Mouse (Mus musculus): Measurements from ENCODE around the gene Sohlh1. TPM values are rescaled to one million over a fixed set of nuclear protein-coding genes. Genes with fewer than 3 reads are reported as not detected.

Sohlh1 gene
- polyA plus RNA-seq, 1 experiment from 2014 or later: not detected

DNA sequence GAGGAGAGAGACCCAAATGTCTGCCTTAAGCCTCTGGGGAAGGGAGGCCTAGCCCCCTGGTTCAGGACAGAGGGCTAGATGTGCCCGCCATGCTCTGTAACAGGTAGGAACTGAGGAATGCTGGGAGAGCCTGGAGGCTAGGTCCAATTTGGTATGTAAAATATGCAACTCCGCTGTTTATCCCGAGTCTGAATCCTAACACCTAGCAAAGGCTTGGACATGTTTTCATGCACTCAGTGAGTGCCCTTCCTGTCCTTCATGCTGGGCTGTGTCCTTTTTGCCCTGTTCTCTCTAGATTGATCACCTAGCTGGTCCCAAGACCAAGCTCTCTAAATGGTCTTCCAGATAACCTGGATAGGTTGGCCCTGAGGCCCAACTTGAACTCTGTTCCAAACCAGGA lies 12.8 kb upstream of the Sohlh1 start:
- no peak overlapping the region for H3K4me2 ChIP-seq (ENCODE audit: low read depth, low read length)
- no peak overlapping the region for H3K27ac ChIP-seq (replicated peaks; ENCODE audit: low read depth, low read length)
- H3K36me3 ChIP-seq (replicated peaks; ENCODE audit: control insufficient read depth, insufficient read depth, low read depth, low read length): no peaks in the 10 kb centered on the region
- H3K9me3 ChIP-seq (replicated peaks; ENCODE audit: control insufficient read depth, low read length): no peaks in the 10 kb centered on the region
- DNase-seq (ENCODE audit: low spot score) (no peak), ATAC-seq (replicated peaks; ENCODE audit: insufficient number of reproducible peaks, low FRiP score, low TSS enrichment, low read depth) (no peak)
- H3K9ac ChIP-seq (replicated peaks; ENCODE audit: low read length): no peak overlapping the region
- no peak overlapping the region for H3K4me3 ChIP-seq (ENCODE audit: low read depth, low read length)
- H3K4me1 ChIP-seq (ENCODE audit: control insufficient read depth, insufficient read depth, low read length): no peaks in the 10 kb centered on the region
- H3K27me3 ChIP-seq (ENCODE audit: control insufficient read depth, insufficient read depth, low read length): peaks cover 15% of the 10 kb centered on the region
- 76% methylated on average over 3 of the region's 3 CpGs for WGBS

- Histone ChIP-seq H3K36me3 (replicated peaks; ENCODE audit: control insufficient read depth, insufficient read depth, low read depth, low read length) (no peaks in the 10 kb centered on the region), H3K9ac (replicated peaks; ENCODE audit: low read length) (no peak overlapping the region), H3K4me3 (ENCODE audit: low read depth, low read length) (no peak overlapping the region), H3K27me3 (ENCODE audit: control insufficient read depth, insufficient read depth, low read length) (no peaks in the 10 kb centered on the region), H3K4me2 (ENCODE audit: low read depth, low read length) (no peak overlapping the region), H3K9me3 (replicated peaks; ENCODE audit: control insufficient read depth, low read length) (no peaks in the 10 kb centered on the region), H3K4me1 (ENCODE audit: control insufficient read depth, insufficient read depth, low read length) (no peaks in the 10 kb centered on the region), H3K27ac (replicated peaks; ENCODE audit: low read depth, low read length) (no peak overlapping the region)
- DNase-seq (ENCODE audit: low spot score) (no peak), ATAC-seq (replicated peaks; ENCODE audit: insufficient number of reproducible peaks, low FRiP score, low TSS enrichment, low read depth) (no peak)
- 74% methylated on average over 5 of the region's 5 CpGs for WGBS
These were observed 7.0 kb upstream of the Sohlh1 start for GRCm38 (mm10) chr2:25853998-25854397.

GRCm38 (mm10) chr2:25852626-25853025 lies 5.6 kb upstream of the Sohlh1 start:
- Histone ChIP-seq H3K27me3 (ENCODE audit: control insufficient read depth, insufficient read depth, low read length) (no peaks in the 10 kb centered on the region), H3K36me3 (replicated peaks; ENCODE audit: control insufficient read depth, insufficient read depth, low read depth, low read length) (no peaks in the 10 kb centered on the region), H3K9ac (replicated peaks; ENCODE audit: low read length) (no peak overlapping the region), H3K27ac (replicated peaks; ENCODE audit: low read depth, low read length) (no peak overlapping the region), H3K4me2 (ENCODE audit: low read depth, low read length) (no peak overlapping the region), H3K9me3 (replicated peaks; ENCODE audit: control insufficient read depth, low read length) (no peaks in the 10 kb centered on the region), H3K4me1 (ENCODE audit: control insufficient read depth, insufficient read depth, low read length) (no peaks in the 10 kb centered on the region), H3K4me3 (ENCODE audit: low read depth, low read length) (no peak overlapping the region)
- WGBS: 60% methylated on average over 3 of the region's 3 CpGs
- no peak for ATAC-seq (replicated peaks; ENCODE audit: insufficient number of reproducible peaks, low FRiP score, low TSS enrichment, low read depth)
- no peak for DNase-seq (ENCODE audit: low spot score)

DNA sequence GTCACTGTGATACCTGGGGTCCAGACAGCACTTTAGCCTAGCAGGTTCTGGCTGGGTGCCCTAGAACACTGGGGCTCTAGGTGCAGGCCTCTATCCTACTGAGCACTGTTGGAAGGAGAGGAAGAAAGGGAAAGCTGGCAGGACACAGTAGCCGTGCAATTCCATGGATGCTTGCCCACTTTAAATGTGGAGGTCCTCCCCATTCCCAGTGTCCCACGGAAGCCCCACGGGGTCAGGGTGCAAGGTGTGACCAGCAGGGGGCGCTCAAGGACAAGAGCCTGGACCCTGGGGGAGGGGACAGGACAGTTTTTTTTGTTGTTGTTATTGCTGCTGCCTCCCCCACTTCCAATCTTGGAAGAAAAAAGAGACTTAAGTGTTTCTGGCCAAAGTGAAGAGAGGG lies 3.3 kb upstream of the Sohlh1 start:
- DNase-seq (ENCODE audit: low spot score) (peak; percentile 44), ATAC-seq (replicated peaks; ENCODE audit: insufficient number of reproducible peaks, low FRiP score, low TSS enrichment, low read depth) (no peak)
- no peak overlapping the region for H3K9ac ChIP-seq (replicated peaks; ENCODE audit: low read length)
- no peak overlapping the region for H3K4me2 ChIP-seq (ENCODE audit: low read depth, low read length)
- H3K9me3 ChIP-seq (replicated peaks; ENCODE audit: control insufficient read depth, low read length): no peaks in the 10 kb centered on the region
- 19% methylated on average over 4 of the region's 4 CpGs for WGBS
- no peaks in the 10 kb centered on the region for H3K4me1 ChIP-seq (ENCODE audit: control insufficient read depth, insufficient read depth, low read length)
- H3K27me3 ChIP-seq (ENCODE audit: control insufficient read depth, insufficient read depth, low read length): no peaks in the 10 kb centered on the region
- no peaks in the 10 kb centered on the region for H3K36me3 ChIP-seq (replicated peaks; ENCODE audit: control insufficient read depth, insufficient read depth, low read depth, low read length)
- no peak overlapping the region for H3K4me3 ChIP-seq (ENCODE audit: low read depth, low read length)
- no peak overlapping the region for H3K27ac ChIP-seq (replicated peaks; ENCODE audit: low read depth, low read length)

- no peaks in the 10 kb centered on the region for H3K9me3 ChIP-seq (replicated peaks; ENCODE audit: control insufficient read depth, low read length)
- no peaks in the 10 kb centered on the region for H3K4me1 ChIP-seq (ENCODE audit: control insufficient read depth, insufficient read depth, low read length)
- H3K4me3 ChIP-seq (ENCODE audit: low read depth, low read length): no peak overlapping the region
- ATAC-seq (replicated peaks; ENCODE audit: insufficient number of reproducible peaks, low FRiP score, low TSS enrichment, low read depth): no peak
- no peak for DNase-seq (ENCODE audit: low spot score)
- H3K36me3 ChIP-seq (replicated peaks; ENCODE audit: control insufficient read depth, insufficient read depth, low read depth, low read length): no peaks in the 10 kb centered on the region
- WGBS: 81% methylated on average over 8 of the region's 8 CpGs
- no peaks in the 10 kb centered on the region for H3K27me3 ChIP-seq (ENCODE audit: control insufficient read depth, insufficient read depth, low read length)
- no peak overlapping the region for H3K9ac ChIP-seq (replicated peaks; ENCODE audit: low read length)
- no peak overlapping the region for H3K4me2 ChIP-seq (ENCODE audit: low read depth, low read length)
- H3K27ac ChIP-seq (replicated peaks; ENCODE audit: low read depth, low read length): no peak overlapping the region
These were observed 532 bp downstream of the Sohlh1 start for GRCm38 (mm10) chr2:25846516-25846915.

- Histone ChIP-seq H3K27ac (replicated peaks; ENCODE audit: low read depth, low read length) (no peak overlapping the region), H3K4me1 (ENCODE audit: control insufficient read depth, insufficient read depth, low read length) (no peaks in the 10 kb centered on the region), H3K36me3 (replicated peaks; ENCODE audit: control insufficient read depth, insufficient read depth, low read depth, low read length) (no peaks in the 10 kb centered on the region), H3K27me3 (ENCODE audit: control insufficient read depth, insufficient read depth, low read length) (no peaks in the 10 kb centered on the region), H3K4me2 (ENCODE audit: low read depth, low read length) (no peak overlapping the region), H3K9me3 (replicated peaks; ENCODE audit: control insufficient read depth, low read length) (no peaks in the 10 kb centered on the region), H3K4me3 (ENCODE audit: low read depth, low read length) (no peak overlapping the region), H3K9ac (replicated peaks; ENCODE audit: low read length) (no peak overlapping the region)
- no peak for ATAC-seq (replicated peaks; ENCODE audit: insufficient number of reproducible peaks, low FRiP score, low TSS enrichment, low read depth)
- no peak for DNase-seq (ENCODE audit: low spot score)
- WGBS: 82% methylated on average over 3 of the region's 3 CpGs
These were observed 3.0 kb downstream of the Sohlh1 start for GRCm38 (mm10) chr2:25844097-25844496.

GRCm38 (mm10) chr2:25842758-25843157 lies 4.3 kb downstream of the Sohlh1 start:
- H3K36me3 ChIP-seq (replicated peaks; ENCODE audit: control insufficient read depth, insufficient read depth, low read depth, low read length): no peaks in the 10 kb centered on the region
- ATAC-seq (replicated peaks; ENCODE audit: insufficient number of reproducible peaks, low FRiP score, low TSS enrichment, low read depth) (no peak), DNase-seq (ENCODE audit: low spot score) (no peak)
- no peak overlapping the region for H3K4me2 ChIP-seq (ENCODE audit: low read depth, low read length)
- no peak overlapping the region for H3K27ac ChIP-seq (replicated peaks; ENCODE audit: low read depth, low read length)
- H3K9ac ChIP-seq (replicated peaks; ENCODE audit: low read length): no peak overlapping the region
- no peak overlapping the region for H3K4me3 ChIP-seq (ENCODE audit: low read depth, low read length)
- H3K9me3 ChIP-seq (replicated peaks; ENCODE audit: control insufficient read depth, low read length): no peaks in the 10 kb centered on the region
- no peaks in the 10 kb centered on the region for H3K27me3 ChIP-seq (ENCODE audit: control insufficient read depth, insufficient read depth, low read length)
- no peaks in the 10 kb centered on the region for H3K4me1 ChIP-seq (ENCODE audit: control insufficient read depth, insufficient read depth, low read length)
- 94% methylated on average over 1 of the region's 1 CpGs for WGBS

DNA sequence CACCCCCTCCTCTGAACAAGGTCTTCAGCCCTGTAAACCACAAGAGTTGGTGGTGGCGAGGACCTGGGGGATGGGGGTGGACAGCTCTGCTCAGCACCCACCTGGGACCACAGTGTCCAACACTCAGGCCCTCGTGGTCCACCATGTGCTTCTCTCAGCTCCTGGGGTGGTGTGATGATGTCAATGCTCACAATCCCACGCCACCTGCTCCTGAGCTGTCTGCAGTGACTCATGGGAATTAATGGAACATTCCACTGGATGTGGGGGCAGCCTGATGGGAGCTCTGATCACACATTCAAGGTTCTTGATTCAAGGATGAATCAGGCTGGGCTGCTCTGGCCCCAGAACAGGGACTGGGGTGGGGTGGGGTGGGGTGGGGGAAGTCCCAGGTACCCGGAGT lies 4.9 kb downstream of the Sohlh1 start:
- Histone ChIP-seq H3K4me3 (ENCODE audit: low read depth, low read length) (no peak overlapping the region), H3K9me3 (replicated peaks; ENCODE audit: control insufficient read depth, low read length) (no peaks in the 10 kb centered on the region), H3K36me3 (replicated peaks; ENCODE audit: control insufficient read depth, insufficient read depth, low read depth, low read length) (no peaks in the 10 kb centered on the region), H3K4me2 (ENCODE audit: low read depth, low read length) (no peak overlapping the region), H3K27ac (replicated peaks; ENCODE audit: low read depth, low read length) (no peak overlapping the region), H3K4me1 (ENCODE audit: control insufficient read depth, insufficient read depth, low read length) (no peaks in the 10 kb centered on the region), H3K27me3 (ENCODE audit: control insufficient read depth, insufficient read depth, low read length) (no peaks in the 10 kb centered on the region), H3K9ac (replicated peaks; ENCODE audit: low read length) (no peak overlapping the region)
- ATAC-seq (replicated peaks; ENCODE audit: insufficient number of reproducible peaks, low FRiP score, low TSS enrichment, low read depth): no peak
- DNase-seq (ENCODE audit: low spot score): no peak
- 79% methylated on average over 4 of the region's 4 CpGs for WGBS
